ENCODE assay signal across 8 mouse cellular contexts in the genomic region with DNA sequence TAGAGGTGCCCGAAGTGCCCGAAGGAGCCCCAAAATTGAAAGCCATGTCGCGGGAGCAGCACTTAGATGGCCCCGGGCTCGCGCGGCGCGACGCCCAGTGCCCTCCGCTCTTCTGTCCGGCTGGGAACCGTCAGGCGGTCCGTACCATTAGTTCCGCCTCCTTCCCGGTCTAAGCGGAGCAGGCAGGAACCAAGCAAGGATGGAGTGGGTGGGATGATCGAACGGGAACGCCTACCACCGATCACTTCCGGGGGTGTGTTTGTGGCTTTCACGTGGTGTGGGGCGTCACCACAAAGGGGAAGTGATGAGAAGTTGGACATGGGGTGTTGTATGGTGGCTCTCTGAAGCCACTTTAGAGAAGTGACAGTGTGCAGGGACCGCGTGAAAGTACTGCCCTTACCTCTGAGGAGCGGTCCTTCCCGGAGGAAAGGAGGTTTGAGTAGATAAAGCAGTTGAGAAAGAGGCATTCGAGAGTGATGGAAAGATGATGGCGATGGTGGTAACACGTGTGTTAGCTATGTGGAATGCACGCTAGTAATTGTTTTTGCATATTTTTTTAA. TPM values are rescaled to one million over a fixed set of nuclear protein-coding genes. Genes with fewer than 3 reads are reported as not detected.
DNase-seq lines count a peak whose midpoint lies in the region; ATAC-seq and TF ChIP-seq lines count a peak whose summit lies in the region.

A gene (minus strand): TSS at position 195 of the 560 bp plus-strand sequence.

- TF ChIP-seq CTCF in bone marrow, adult 2 months (IDR thresholded peaks at IDR 0.05; ENCODE audit: control insufficient read depth, insufficient read depth, low read length), result no peak; the same call in 1 of the 2 replicates
- no peak for TF ChIP-seq CTCF in midbrain, postnatal 0 days (IDR thresholded peaks at IDR 0.05)

- peak within 1 kb of the TSS; percentile 58 for H3K4me2 ChIP-seq in embryonic facial prominence, embryonic 15.5 days (replicated peaks)
- peak within 1 kb of the TSS; percentile 86 for H3K4me2 ChIP-seq in limb, embryonic 14.5 days (replicated peaks; ENCODE audit: low read depth, low read length, severe bottlenecking)
- H3K4me2 ChIP-seq in midbrain, postnatal 0 days (ENCODE audit: low read depth, low read length, poor library complexity, severe bottlenecking), result peak within 1 kb of the TSS; percentile 91

- peak; percentile 86; the same call in 1 of the 2 replicates for TF ChIP-seq POLR2A in bone marrow, adult 2 months (IDR thresholded peaks at IDR 0.05; ENCODE audit: borderline replicate concordance, control insufficient read depth, low read depth, low read length)
- TF ChIP-seq POLR2A in limb, embryonic 14.5 days (IDR thresholded peaks at IDR 0.05; ENCODE audit: borderline replicate concordance, extremely low read depth, insufficient read depth, insufficient read length), result peak; percentile 72; the same call in 1 of the 2 replicates

- DNase-seq in 416B (ENCODE audit: low read depth), result peak; percentile 99
- peak; percentile 99 for DNase-seq in heart, adult 8-10 months (ENCODE audit: low spot score)
- peak; percentile 99 for DNase-seq in kidney, adult 9 months
- DNase-seq in limb, embryonic 14.5 days (ENCODE audit: low spot score), result peak; percentile 97
- DNase-seq in midbrain, postnatal 0 days (ENCODE audit: low spot score), result peak; percentile 98
- peak; percentile 86 to 90 for DNase-seq in spleen, postnatal 14 days (ENCODE audit: low spot score in 2 of 2)

- peaks cover 4% of the 10 kb centered on the region; the same call in 1 of the 2 replicates for H3K36me3 ChIP-seq in embryonic facial prominence, embryonic 15.5 days
- H3K36me3 ChIP-seq in limb, embryonic 14.5 days (ENCODE audit: control insufficient read depth, insufficient read depth, low read length), result peaks cover 3% of the 10 kb centered on the region; the same call in 1 of the 2 replicates
- H3K36me3 ChIP-seq in midbrain, postnatal 0 days (ENCODE audit: insufficient read depth, low read length), result no peaks in the 10 kb centered on the region

- under 1% methylated on average over 34 of the region's 34 CpGs for WGBS in bone marrow, adult 2 months
- 1% methylated on average over 34 of the region's 34 CpGs for WGBS in embryonic facial prominence, embryonic 15.5 days
- under 1% methylated on average over 34 of the region's 34 CpGs for WGBS in limb, embryonic 14.5 days
- WGBS in midbrain, postnatal 0 days, result under 1% methylated on average over 34 of the region's 34 CpGs

- no peaks in the 10 kb centered on the region for H3K27me3 ChIP-seq in embryonic facial prominence, embryonic 15.5 days
- H3K27me3 ChIP-seq in limb, embryonic 14.5 days (ENCODE audit: control insufficient read depth, insufficient read depth, low read length), result no peaks in the 10 kb centered on the region
- no peaks in the 10 kb centered on the region for H3K27me3 ChIP-seq in midbrain, postnatal 0 days (ENCODE audit: insufficient read depth, low read length)

- no peaks in the 10 kb centered on the region for H3K4me1 ChIP-seq in bone marrow, adult 2 months (ENCODE audit: control insufficient read depth, insufficient read depth, low read length)
- H3K4me1 ChIP-seq in embryonic facial prominence, embryonic 15.5 days, result peaks cover 10% of the 10 kb centered on the region; the same call in 1 of the 2 replicates
- H3K4me1 ChIP-seq in limb, embryonic 14.5 days (ENCODE audit: control insufficient read depth, insufficient read depth, low read length), result peaks cover 13% of the 10 kb centered on the region
- H3K4me1 ChIP-seq in midbrain, postnatal 0 days (ENCODE audit: insufficient read depth, low read length), result no peaks in the 10 kb centered on the region; the same call in 1 of the 2 replicates

- H3K4me3 ChIP-seq in bone marrow, adult 2 months (replicated peaks; ENCODE audit: control insufficient read depth, low read depth, low read length), result peak within 1 kb of the TSS; percentile 66
- peak within 1 kb of the TSS; percentile 92 for H3K4me3 ChIP-seq in embryonic facial prominence, embryonic 15.5 days (replicated peaks)
- H3K4me3 ChIP-seq in limb, embryonic 14.5 days (replicated peaks; ENCODE audit: low read length), result peak within 1 kb of the TSS; percentile 65
- H3K4me3 ChIP-seq in midbrain, postnatal 0 days (ENCODE audit: low read depth, low read length), result peak within 1 kb of the TSS; percentile 97

- peak; percentile 99 for ATAC-seq in embryonic facial prominence, embryonic 15.5 days (ENCODE audit: insufficient number of reproducible peaks, low FRiP score, low TSS enrichment, low read depth)
- ATAC-seq in limb, embryonic 14.5 days (ENCODE audit: low FRiP score, low read depth), result peak; percentile 99
- ATAC-seq in midbrain, postnatal 0 days (ENCODE audit: low FRiP score), result peak; percentile 99

- H3K9ac ChIP-seq in embryonic facial prominence, embryonic 15.5 days, result peak within 1 kb of the TSS; percentile 85
- peak within 1 kb of the TSS; percentile 84 for H3K9ac ChIP-seq in limb, embryonic 14.5 days (ENCODE audit: low read depth, low read length, severe bottlenecking)
- peak within 1 kb of the TSS; percentile 91 for H3K9ac ChIP-seq in midbrain, postnatal 0 days (replicated peaks; ENCODE audit: low read length, poor library complexity, severe bottlenecking)

- H3K27ac ChIP-seq in bone marrow, adult 2 months (ENCODE audit: control insufficient read depth, insufficient read depth, low read depth, low read length, poor library complexity), result peak within 1 kb of the TSS; percentile 67
- H3K27ac ChIP-seq in embryonic facial prominence, embryonic 15.5 days (replicated peaks), result peak within 1 kb of the TSS; percentile 86
- H3K27ac ChIP-seq in limb, embryonic 14.5 days (replicated peaks; ENCODE audit: low read depth, low read length), result peak within 1 kb of the TSS; percentile 61; the same call in 1 of the 2 replicates
- peak within 1 kb of the TSS; percentile 76 for H3K27ac ChIP-seq in midbrain, postnatal 0 days (ENCODE audit: low read depth, low read length)

- no peaks in the 10 kb centered on the region for H3K9me3 ChIP-seq in embryonic facial prominence, embryonic 15.5 days (replicated peaks)
- H3K9me3 ChIP-seq in limb, embryonic 14.5 days (ENCODE audit: control insufficient read depth, low read length), result no peaks in the 10 kb centered on the region
- no peaks in the 10 kb centered on the region for H3K9me3 ChIP-seq in midbrain, postnatal 0 days (ENCODE audit: low read length)

RNA-seq across cellular contexts. Expression of the gene that starts here (rescaled TPM):
- 7.8 and 19.4 TPM in 2 replicates for polyA plus RNA-seq in bone marrow, adult 2 months (2011; ENCODE audit: insufficient read depth, insufficient read length, low replicate concordance, missing spikeins)
- polyA plus RNA-seq in embryonic facial prominence, embryonic 15.5 days (2015; fragmentation: Nextera tagmentation; extraction: Ambion mirVana), result 38.9 and 40.0 TPM in 2 replicates
- total RNA-seq in heart, adult 8-10 months (2022), result 10 to 100 TPM; 12.1 to 18.4 (median 16.2) TPM
- polyA plus RNA-seq in limb, embryonic 14.5 days (2012; rRNA removed), result 45.3 and 48.6 TPM in 2 replicates
- 43.6 and 46.6 TPM in 2 replicates for polyA plus RNA-seq in limb, embryonic 14.5 days (2014; fragmentation: Nextera tagmentation; extraction: Ambion mirVana)
- total RNA-seq in midbrain, postnatal 0 days (2014; rRNA removed), result 91.8 and 145 TPM in 2 replicates
- polyA plus RNA-seq in midbrain, postnatal 0 days (2015; fragmentation: Nextera tagmentation; extraction: Ambion mirVana), result 52.1 and 52.6 TPM in 2 replicates

Comparison
In these comparisons a context has a peak if more than half of its experiments do, and no peak if none do; other contexts are left out.
1. Peak in every context shown above with its lines: DNase-seq, ATAC-seq, H3K4me3 ChIP-seq and H3K27ac ChIP-seq.